Mouse (Mus musculus): Measurements from ENCODE around the gene Brpf3. TPM values are rescaled to one million over a fixed set of nuclear protein-coding genes. Genes with fewer than 3 reads are reported as not detected.

The Brpf3 gene
- polyA plus RNA-seq (2012; rRNA removed; ENCODE audit: low replicate concordance) = 44.7 and 56.5 TPM in 2 replicates

GRCm38 (mm10) chr17:28800671-28801412, at the start of gene Brpf3:
TSS of gene Brpf3 (plus strand) at chr17:28801090.

GRCm38 (mm10) chr17:28769121-28769874, 31.6 kb upstream of the Brpf3 start, which contains the start of gene Mapk13:
TSS of gene Mapk13 (plus strand) at chr17:28769297.

GRCm38 (mm10) chr17:28858205-28858604, 57.3 kb downstream of the Brpf3 start, which contains the start of gene Pnpla1:
TSS of gene Pnpla1 (plus strand) at chr17:28858411.

Other genes starting within 250 kb of the Brpf3 start
- gene Clps, start 240.3 kb upstream of the Brpf3 start, polyA plus RNA-seq (2012; rRNA removed; ENCODE audit: low replicate concordance) = 0.79 and 0.90 TPM in 2 replicates
- not detected in 2 replicates for gene Lhfpl5, start 225.4 kb upstream of the Brpf3 start, polyA plus RNA-seq (2012; rRNA removed; ENCODE audit: low replicate concordance)
- 23.1 and 39.4 TPM in 2 replicates for gene Srpk1, start 178.4 kb upstream of the Brpf3 start, polyA plus RNA-seq (2012; rRNA removed; ENCODE audit: low replicate concordance)
- gene Slc26a8, start 110.9 kb upstream of the Brpf3 start, polyA plus RNA-seq (2012; rRNA removed; ENCODE audit: low replicate concordance) = 1.3 and 2.5 TPM in 2 replicates
- gene Mapk14, start 109.8 kb upstream of the Brpf3 start, polyA plus RNA-seq (2012; rRNA removed; ENCODE audit: low replicate concordance) = 86.8 and 107 TPM in 2 replicates
- 0.62 and 1.0 TPM in 2 replicates for gene AC170998.1, start 75.0 kb upstream of the Brpf3 start, polyA plus RNA-seq (2012; rRNA removed; ENCODE audit: low replicate concordance)
- 0.69 and 17.8 TPM in 2 replicates for gene Mapk13, start 31.8 kb upstream of the Brpf3 start, polyA plus RNA-seq (2012; rRNA removed; ENCODE audit: low replicate concordance)
- 0.09 and 0.18 TPM in 2 replicates for gene Pnpla1, start 57.3 kb downstream of the Brpf3 start, polyA plus RNA-seq (2012; rRNA removed; ENCODE audit: low replicate concordance)
- 0.28 and 0.34 TPM in 2 replicates for gene 4930539E08Rik, start 114.2 kb downstream of the Brpf3 start, polyA plus RNA-seq (2012; rRNA removed; ENCODE audit: low replicate concordance)
- 1.0 and 2.9 TPM in 2 replicates for gene Pxt1, start 142.8 kb downstream of the Brpf3 start, polyA plus RNA-seq (2012; rRNA removed; ENCODE audit: low replicate concordance)
- 52.1 and 58.4 TPM in 2 replicates for gene Kctd20, start 150.9 kb downstream of the Brpf3 start, polyA plus RNA-seq (2012; rRNA removed; ENCODE audit: low replicate concordance)
- 84.9 and 111 TPM in 2 replicates for gene Stk38, start 206.9 kb downstream of the Brpf3 start, polyA plus RNA-seq (2012; rRNA removed; ENCODE audit: low replicate concordance)
- gene Srsf3, start 231.5 kb downstream of the Brpf3 start, polyA plus RNA-seq (2012; rRNA removed; ENCODE audit: low replicate concordance) = 66.3 and 152 TPM in 2 replicates